Mouse (Mus musculus) liver, embryonic 13.5 days (tissue): ENCODE results near the gene Mapk1ip1l. TPM values are rescaled to one million over a fixed set of nuclear protein-coding genes. Genes with fewer than 3 reads are reported as not detected.

Experiments used
- ATAC-seq: fragments of 200-750 bp; cut with Nextera tagmentation; 2 replicates; pipeline ENCODE4 v1.8.0; 2017; ENCODE audit warnings: low read depth, mild to moderate bottlenecking, moderate number of reproducible peaks, moderate library complexity
- DNase-seq: peaks from one replicate; pipeline ENCODE4 v3.0.0; 2022
- H3K27ac ChIP-seq: fragments of 300-500 bp; sonication (generic); 2 replicates; pipeline ENCODE4 v1.5.1; 2015; ENCODE audit warnings: moderate library complexity, mild to moderate bottlenecking, inconsistent platforms
- H3K27me3 ChIP-seq: fragments of 300-500 bp; sonication (generic); 2 replicates; pipeline ENCODE4 v1.6.1; 2015; ENCODE audit warnings: mild to moderate bottlenecking, inconsistent platforms
- H3K36me3 ChIP-seq: fragments of 300-500 bp; sonication (generic); 2 replicates; pipeline ENCODE4 v1.6.1; 2015; ENCODE audit warnings: mild to moderate bottlenecking, inconsistent platforms
- H3K4me1 ChIP-seq: fragments of 300-500 bp; sonication (generic); replicated peaks from 2 replicates; pipeline ENCODE4 v1.6.1; 2015; ENCODE audit warnings: inconsistent platforms
- H3K4me2 ChIP-seq: fragments of 300-500 bp; sonication (generic); 2 replicates; pipeline ENCODE4 v1.6.1; 2015; ENCODE audit warnings: inconsistent platforms, mild to moderate bottlenecking, moderate library complexity
- H3K4me3 ChIP-seq: fragments of 300-500 bp; sonication (generic); replicated peaks from 2 replicates; pipeline ENCODE4 v1.5.1; 2015; ENCODE audit warnings: mild to moderate bottlenecking, inconsistent platforms
- H3K9ac ChIP-seq: fragments of 300-500 bp; sonication (generic); 2 replicates; pipeline ENCODE4 v1.6.1; 2015; ENCODE audit warnings: mild to moderate bottlenecking, inconsistent platforms
- H3K9me3 ChIP-seq: fragments of 300-500 bp; sonication (generic); replicated peaks from 2 replicates; pipeline ENCODE4 v1.6.1; 2016; ENCODE audit warnings: inconsistent platforms
- WGBS: fragments of 180-500 bp; shearing (Covaris S2); methylation state at CpG from one replicate; pipeline ENCODE4 v1.1.7; 2015; ENCODE audit not compliant: insufficient replicate concordance; 5-methylcytosine and 5-hydroxymethylcytosine counted together
- polyA plus RNA-seq: library from polyadenylated mRNA; unstranded; fragments of >200 nt; fragmentation: Nextera tagmentation; extraction: Ambion mirVana; gene quantifications from 2 replicates; pipeline ENCODE4 v1.2.1, GENCODE M21; 2015

The Mapk1ip1l gene
- polyA plus RNA-seq, 1 experiment from 2014 or later = 28.7 TPM

DNA sequence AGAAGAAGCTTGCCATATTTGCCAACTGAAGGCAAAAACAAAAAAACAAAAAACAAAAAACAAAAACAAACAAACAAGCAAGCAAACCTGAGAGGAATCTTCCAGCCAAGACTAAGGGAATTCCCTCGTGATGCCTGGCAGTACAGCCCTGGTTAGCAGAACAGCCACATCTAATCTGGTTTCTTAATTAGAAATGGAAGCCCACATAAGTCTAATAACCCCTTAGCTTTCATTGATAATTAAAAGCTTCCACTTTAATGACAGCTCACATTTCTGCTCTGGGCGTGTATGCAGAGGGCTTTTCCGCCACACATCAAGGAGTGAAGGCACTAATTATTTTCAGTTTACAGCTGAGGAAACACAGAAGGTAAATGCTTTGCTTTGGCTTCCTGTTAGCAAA, 37.2 kb downstream of the Mapk1ip1l start:
- H3K4me1 ChIP-seq = 0 out of 2 replicates have a peak, but pooled peaks cover 6% of the 10 kb centered on the region
- no peak overlapping the region for H3K27ac ChIP-seq
- no peaks in the 10 kb centered on the region for H3K9me3 ChIP-seq
- DNase-seq (no peak), ATAC-seq (no peak)
- no peak overlapping the region for H3K4me2 ChIP-seq
- 74% methylated on average over 3 of the region's 3 CpGs for WGBS
- no peaks in the 10 kb centered on the region for H3K27me3 ChIP-seq
- no peak overlapping the region for H3K9ac ChIP-seq
- no peak overlapping the region for H3K4me3 ChIP-seq
- no peaks in the 10 kb centered on the region for H3K36me3 ChIP-seq

DNA sequence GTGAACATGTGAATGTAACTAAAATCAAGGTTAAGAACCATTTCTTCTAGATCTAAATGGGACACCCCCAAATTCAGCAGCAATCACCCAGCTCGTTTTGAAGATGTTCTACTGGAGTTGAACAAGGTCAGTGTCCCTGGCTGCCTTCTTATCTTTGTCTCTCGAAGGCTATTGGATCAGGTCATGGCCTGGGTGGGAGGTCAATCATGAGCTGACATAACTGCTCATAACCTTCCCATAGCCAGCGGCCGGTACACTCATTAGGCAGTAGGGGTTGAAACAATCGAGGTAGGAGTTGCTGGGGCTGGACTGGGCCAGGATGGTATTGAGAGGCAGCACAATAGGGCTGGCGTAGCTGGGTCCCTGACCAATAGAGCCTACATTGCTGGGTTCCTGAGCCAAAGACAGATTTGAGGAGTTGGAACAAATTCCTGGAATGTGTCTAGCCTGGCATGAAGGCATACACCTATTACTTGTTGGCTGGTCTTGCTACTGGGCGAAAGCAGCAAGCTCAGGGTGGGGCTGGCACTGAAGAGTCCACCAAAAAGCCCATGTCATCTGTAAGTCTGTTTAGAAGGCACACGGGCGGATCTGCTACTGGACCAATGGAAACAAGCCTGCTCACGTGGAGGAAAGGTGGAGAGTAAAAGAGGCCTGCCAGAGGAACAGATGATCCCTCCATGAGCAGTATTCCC, 42.3 kb downstream of the Mapk1ip1l start:
- Histone ChIP-seq H3K27me3 (no peaks in the 10 kb centered on the region), H3K9ac (no peak overlapping the region), H3K4me1 (0 out of 2 replicates have a peak, but pooled peaks cover 2% of the 10 kb centered on the region), H3K4me2 (no peak overlapping the region), H3K9me3 (no peaks in the 10 kb centered on the region), H3K36me3 (no peaks in the 10 kb centered on the region), H3K4me3 (no peak overlapping the region), H3K27ac (no peak overlapping the region)
- WGBS = 66% methylated on average over 10 of the region's 10 CpGs
- DNase-seq (no peak), ATAC-seq (no peak)

DNA sequence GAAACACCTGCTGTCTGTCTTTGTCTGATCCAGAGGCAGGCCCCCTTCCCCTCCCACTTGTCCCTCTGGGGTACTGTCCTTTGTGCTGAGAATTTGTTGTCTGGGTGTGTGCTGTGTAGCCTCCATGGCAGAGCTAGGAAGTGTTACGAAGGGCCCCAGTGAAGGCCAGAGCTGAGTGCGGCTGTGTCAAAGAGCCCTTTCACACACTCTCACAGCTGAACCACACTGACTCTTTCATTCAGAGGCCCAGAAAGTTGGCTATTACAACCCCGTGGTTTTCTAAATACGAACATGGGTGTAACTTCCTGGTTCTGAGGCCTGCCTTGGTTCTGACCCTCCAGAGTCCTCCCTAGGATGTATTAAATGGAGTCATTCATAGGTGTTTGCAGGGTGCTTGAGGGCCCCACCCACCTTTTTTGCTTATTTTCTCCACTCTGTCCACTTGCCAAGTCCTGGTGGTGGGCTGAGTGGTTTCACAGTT, 43.8 kb downstream of the Mapk1ip1l start:
- peaks cover 2% of the 10 kb centered on the region; the same call in 1 of the 2 replicates for H3K4me1 ChIP-seq
- 63% methylated on average over 4 of the region's 4 CpGs for WGBS
- H3K4me3 ChIP-seq = no peak overlapping the region
- no peak for DNase-seq
- H3K27ac ChIP-seq = no peak overlapping the region
- H3K36me3 ChIP-seq = no peaks in the 10 kb centered on the region
- H3K9me3 ChIP-seq = no peaks in the 10 kb centered on the region
- H3K27me3 ChIP-seq = no peaks in the 10 kb centered on the region
- no peak overlapping the region for H3K9ac ChIP-seq
- ATAC-seq = no peak
- H3K4me2 ChIP-seq = no peak overlapping the region

GRCm38 (mm10) chr14:47346715-47347114, 48.6 kb downstream of the Mapk1ip1l start:
- 78% methylated on average over 1 of the region's 1 CpGs for WGBS
- Histone ChIP-seq H3K9me3 (no peaks in the 10 kb centered on the region), H3K4me2 (no peak overlapping the region), H3K9ac (no peak overlapping the region), H3K4me3 (no peak overlapping the region), H3K27me3 (no peaks in the 10 kb centered on the region), H3K27ac (no peak overlapping the region), H3K4me1 (peaks cover 7% of the 10 kb centered on the region; the same call in 1 of the 2 replicates), H3K36me3 (no peaks in the 10 kb centered on the region)
- ATAC-seq = peak; percentile 71
- no peak for DNase-seq

- DNase-seq = no peak
- Histone ChIP-seq H3K27me3 (no peaks in the 10 kb centered on the region), H3K9ac (no peak overlapping the region), H3K27ac (no peak overlapping the region), H3K36me3 (no peaks in the 10 kb centered on the region), H3K4me1 (peaks cover 23% of the 10 kb centered on the region), H3K9me3 (no peaks in the 10 kb centered on the region), H3K4me3 (no peak overlapping the region), H3K4me2 (no peak overlapping the region)
- 74% methylated on average over 2 of the region's 2 CpGs for WGBS
- ATAC-seq = no peak
These were observed 52.9 kb downstream of the Mapk1ip1l start for GRCm38 (mm10) chr14:47350974-47351373.

DNA sequence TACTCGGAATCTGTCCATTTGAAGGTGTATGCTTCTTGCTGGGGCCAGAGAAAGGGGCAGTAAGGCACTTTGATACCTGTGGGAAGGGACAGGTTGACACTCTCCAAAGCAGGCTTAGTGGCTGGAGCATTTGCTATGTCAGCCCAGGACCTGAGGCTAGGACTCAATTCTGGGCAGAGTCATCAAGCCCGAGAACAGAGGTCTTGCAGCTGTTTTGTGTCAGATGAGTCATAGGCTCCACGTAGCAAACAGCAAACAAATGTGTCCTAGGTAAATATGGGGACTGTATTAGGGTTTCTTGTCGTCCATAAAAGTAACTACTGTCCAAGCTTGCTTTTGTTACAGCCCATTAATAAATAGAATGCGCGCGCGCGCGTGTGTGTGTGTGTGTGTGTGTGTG, 54.2 kb downstream of the Mapk1ip1l start:
- 85% methylated on average over 10 of the region's 10 CpGs for WGBS
- peaks cover 16% of the 10 kb centered on the region for H3K4me1 ChIP-seq
- H3K9me3 ChIP-seq = no peaks in the 10 kb centered on the region

DNA sequence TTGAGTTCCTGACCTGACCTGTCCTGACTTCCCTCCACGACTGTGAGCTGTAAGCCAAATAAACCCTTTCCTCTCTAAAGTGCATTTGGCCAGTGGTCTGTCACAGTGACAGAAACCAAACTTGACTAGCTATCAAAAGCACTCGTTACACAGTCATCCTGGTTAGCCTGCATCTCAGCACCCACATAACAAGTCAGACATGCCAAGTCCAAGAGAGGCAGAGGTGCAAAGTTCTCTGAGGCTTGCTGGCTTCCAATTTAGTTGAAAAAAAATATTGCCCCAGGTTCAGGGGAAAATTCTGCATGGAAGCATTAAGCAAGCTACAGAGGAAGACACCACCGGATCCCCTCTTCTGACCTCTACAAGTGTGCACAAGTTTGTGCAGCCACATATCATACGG, 55.2 kb downstream of the Mapk1ip1l start:
- Histone ChIP-seq H3K4me1 (peaks cover 16% of the 10 kb centered on the region), H3K4me2 (no peak overlapping the region), H3K9me3 (no peaks in the 10 kb centered on the region), H3K36me3 (no peaks in the 10 kb centered on the region), H3K27ac (no peak overlapping the region; the same call in 1 of the 2 replicates), H3K27me3 (no peaks in the 10 kb centered on the region), H3K4me3 (no peak overlapping the region), H3K9ac (no peak overlapping the region)
- DNase-seq = no peak
- WGBS = 66% methylated on average over 4 of the region's 4 CpGs
- no peak for ATAC-seq

More for the DNA sequence above, 54.2 kb downstream of the Mapk1ip1l start:
- Histone ChIP-seq H3K27me3 (no peaks in the 10 kb centered on the region), H3K4me2 (no peak overlapping the region), H3K4me3 (no peak overlapping the region), H3K27ac (no peak overlapping the region), H3K9ac (no peak overlapping the region), H3K36me3 (no peaks in the 10 kb centered on the region)
- no peak for ATAC-seq
- no peak for DNase-seq

DNA sequence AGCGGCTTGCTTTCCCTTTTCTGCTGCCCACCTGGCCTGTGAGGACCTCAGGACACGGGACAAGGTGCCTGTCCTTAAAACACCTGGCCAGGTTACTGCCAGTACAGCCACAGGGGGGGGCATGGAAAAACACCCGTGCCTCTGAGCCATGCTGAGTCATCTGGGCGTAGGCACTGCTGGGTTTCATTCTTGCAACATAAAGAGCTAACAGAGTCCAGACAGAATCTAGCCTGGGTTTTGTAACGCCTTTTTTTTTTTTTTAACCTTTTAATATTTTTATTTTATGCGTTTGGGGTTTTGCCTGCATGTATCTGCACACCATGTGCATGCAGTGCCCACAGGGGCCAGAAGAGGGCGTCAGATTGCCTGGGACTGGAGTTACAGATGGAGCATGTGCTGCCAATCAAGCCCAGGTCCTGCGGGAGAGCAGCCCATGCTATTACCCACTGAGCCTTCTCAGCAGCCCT, 56.1 kb downstream of the Mapk1ip1l start:
- DNase-seq = peak; percentile 59
- peak overlapping the region; percentile 39; the same call in 1 of the 2 replicates for H3K9ac ChIP-seq
- peak overlapping the region; percentile 66 for H3K27ac ChIP-seq
- peak; percentile 68 for ATAC-seq
- H3K4me2 ChIP-seq = 0 out of 2 replicates have a peak overlapping the region, but pooled peaks have one; percentile 19
- H3K36me3 ChIP-seq = no peaks in the 10 kb centered on the region
- no peaks in the 10 kb centered on the region for H3K27me3 ChIP-seq
- peaks cover 16% of the 10 kb centered on the region for H3K4me1 ChIP-seq
- no peak overlapping the region for H3K4me3 ChIP-seq
- 45% methylated on average over 8 of the region's 8 CpGs for WGBS
- H3K9me3 ChIP-seq = no peaks in the 10 kb centered on the region

DNA sequence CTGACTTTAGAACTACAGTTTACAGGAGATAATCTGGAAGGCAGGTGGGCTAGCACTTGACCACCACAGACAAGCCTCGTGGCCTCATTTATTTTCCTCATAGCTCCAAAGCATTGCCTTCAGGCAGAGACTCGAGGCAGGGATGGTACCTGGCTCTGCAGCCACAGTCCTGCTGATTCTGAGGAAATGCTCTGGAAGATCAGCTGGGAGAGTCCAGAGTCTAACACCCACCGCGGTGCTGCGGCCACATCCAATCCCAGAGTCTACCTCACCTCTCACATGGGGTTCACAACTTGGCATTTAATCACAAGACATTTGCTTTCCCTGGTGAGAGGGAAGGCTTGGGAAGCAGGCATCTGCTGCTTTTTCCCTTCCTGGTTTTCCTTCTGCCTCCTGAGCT, 56.9 kb downstream of the Mapk1ip1l start:
- peaks cover 16% of the 10 kb centered on the region for H3K4me1 ChIP-seq
- H3K9ac ChIP-seq = no peak overlapping the region
- no peak overlapping the region for H3K4me2 ChIP-seq
- ATAC-seq (no peak), DNase-seq (no peak)
- 65% methylated on average over 5 of the region's 5 CpGs for WGBS
- no peak overlapping the region for H3K4me3 ChIP-seq
- H3K27ac ChIP-seq = no peak overlapping the region; the same call in 1 of the 2 replicates
- H3K36me3 ChIP-seq = no peaks in the 10 kb centered on the region
- no peaks in the 10 kb centered on the region for H3K9me3 ChIP-seq
- no peaks in the 10 kb centered on the region for H3K27me3 ChIP-seq

DNA sequence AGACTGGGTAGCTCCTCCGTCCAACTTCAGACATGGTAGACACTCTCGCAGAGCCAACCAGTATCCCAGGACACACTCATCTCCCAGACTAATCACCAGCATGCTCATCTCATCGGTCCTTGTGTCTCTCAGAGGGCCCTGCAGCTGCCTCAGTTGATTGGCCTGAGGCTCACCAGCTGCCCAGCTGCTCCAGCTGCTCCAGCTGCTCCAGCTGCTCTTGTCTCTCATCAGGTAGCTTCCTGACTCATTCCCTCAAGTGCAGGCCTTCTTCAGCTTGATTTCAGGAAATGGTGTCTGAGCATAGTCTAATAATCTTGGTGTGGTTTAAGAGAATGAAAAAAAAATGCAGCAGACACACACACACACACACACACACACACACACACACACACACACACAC, 58.6 kb downstream of the Mapk1ip1l start:
- no peak overlapping the region for H3K4me3 ChIP-seq
- H3K27me3 ChIP-seq = no peaks in the 10 kb centered on the region
- H3K36me3 ChIP-seq = no peaks in the 10 kb centered on the region
- 71% methylated on average over 3 of the region's 3 CpGs for WGBS
- H3K4me2 ChIP-seq = no peak overlapping the region
- no peak for ATAC-seq
- peaks cover 16% of the 10 kb centered on the region for H3K4me1 ChIP-seq
- no peaks in the 10 kb centered on the region for H3K9me3 ChIP-seq
- H3K27ac ChIP-seq = no peak overlapping the region
- H3K9ac ChIP-seq = no peak overlapping the region
- no peak for DNase-seq

- H3K4me1 ChIP-seq = peaks cover 11% of the 10 kb centered on the region
- no peak overlapping the region for H3K27ac ChIP-seq
- no peak for ATAC-seq
These were observed 61.5 kb downstream of the Mapk1ip1l start for GRCm38 (mm10) chr14:47359610-47360009.

GRCm38 (mm10) chr14:47361418-47361817, 63.4 kb downstream of the Mapk1ip1l start:
- no peak overlapping the region for H3K9ac ChIP-seq
- peaks cover 22% of the 10 kb centered on the region for H3K4me1 ChIP-seq
- no peaks in the 10 kb centered on the region for H3K36me3 ChIP-seq
- 52% methylated on average over 2 of the region's 2 CpGs for WGBS
- H3K9me3 ChIP-seq = no peaks in the 10 kb centered on the region
- ATAC-seq (no peak), DNase-seq (no peak)
- H3K4me3 ChIP-seq = no peak overlapping the region
- H3K27ac ChIP-seq = 0 out of 2 replicates have a peak overlapping the region, but pooled peaks have one; percentile 2
- H3K27me3 ChIP-seq = no peaks in the 10 kb centered on the region
- H3K4me2 ChIP-seq = no peak overlapping the region

More at GRCm38 (mm10) chr14:47359610-47360009, 61.5 kb downstream of the Mapk1ip1l start:
- Histone ChIP-seq H3K4me3 (no peak overlapping the region), H3K4me2 (no peak overlapping the region), H3K9me3 (no peaks in the 10 kb centered on the region), H3K27me3 (no peaks in the 10 kb centered on the region), H3K9ac (no peak overlapping the region), H3K36me3 (no peaks in the 10 kb centered on the region)
- WGBS = 38% methylated on average over 3 of the region's 3 CpGs
- no peak for DNase-seq
